In genomic region chr17:86168231-86168981, GRCm38 (mm10) we compare ENCODE assay signal across 8 mouse cellular contexts. TPM values are rescaled to one million over a fixed set of nuclear protein-coding genes. Genes with fewer than 3 reads are reported as not detected.
DNase-seq lines count a peak whose midpoint lies in the region; ATAC-seq and TF ChIP-seq lines count a peak whose summit lies in the region.

No protein-coding gene starts in this region.

- peak; percentile 1; the same call in 1 of the 2 replicates for ATAC-seq in hindbrain, postnatal 0 days
- no peak for ATAC-seq in limb, embryonic 15.5 days (ENCODE audit: insufficient number of reproducible peaks, low FRiP score, low TSS enrichment, low read depth)
- peak; percentile 25 for ATAC-seq in midbrain, embryonic 15.5 days (replicated peaks)

- peak overlapping the region; percentile 79 for H3K9ac ChIP-seq in hindbrain, postnatal 0 days (replicated peaks; ENCODE audit: low read length)
- peak overlapping the region; percentile 88 for H3K9ac ChIP-seq in limb, embryonic 15.5 days
- H3K9ac ChIP-seq in midbrain, embryonic 15.5 days: peak overlapping the region; percentile 47

- WGBS in hindbrain, postnatal 0 days: 1% methylated on average over 64 of the region's 64 CpGs
- under 1% methylated on average over 64 of the region's 64 CpGs for WGBS in limb, embryonic 15.5 days
- WGBS in midbrain, embryonic 15.5 days: 1% methylated on average over 64 of the region's 64 CpGs

- H3K4me3 ChIP-seq in gastrocnemius, adult 2 months: peak overlapping the region; percentile 79
- H3K4me3 ChIP-seq in hindbrain, postnatal 0 days (ENCODE audit: low read length): peak overlapping the region; percentile 83
- peak overlapping the region; percentile 81 for H3K4me3 ChIP-seq in limb, embryonic 15.5 days
- H3K4me3 ChIP-seq in midbrain, embryonic 15.5 days: peak overlapping the region; percentile 53

- peak; percentile 29 for DNase-seq in layer of hippocampus, adult 9-11 months
- no peak for DNase-seq in layer of hippocampus, postnatal 36 days
- DNase-seq in cerebellum, adult 9-11 months: peak; percentile 78
- peak; percentile 65 for DNase-seq in gastrocnemius, adult 2 months
- DNase-seq in hindbrain, postnatal 0 days (ENCODE audit: low spot score): peak; percentile 49
- peak; percentile 59 for DNase-seq in testis, postnatal 10 days (ENCODE audit: low spot score)

- H3K4me1 ChIP-seq in hindbrain, postnatal 0 days (ENCODE audit: insufficient read depth, low read length): peaks cover 26% of the 10 kb centered on the region
- peaks cover 23% of the 10 kb centered on the region for H3K4me1 ChIP-seq in limb, embryonic 15.5 days
- H3K4me1 ChIP-seq in midbrain, embryonic 15.5 days: peaks cover 46% of the 10 kb centered on the region

- peak overlapping the region; percentile 86 for H3K4me2 ChIP-seq in hindbrain, postnatal 0 days (ENCODE audit: low read depth, low read length)
- H3K4me2 ChIP-seq in limb, embryonic 15.5 days: peak overlapping the region; percentile 94
- peak overlapping the region; percentile 90 for H3K4me2 ChIP-seq in midbrain, embryonic 15.5 days

- intact Hi-C loops in gastrocnemius, adult 2 months (cut with DNase I): loop anchor here (10.0 kb wide), 1 partner anchor 736 kb away; no protein-coding TSS in a partner anchor

- no peaks in the 10 kb centered on the region for H3K9me3 ChIP-seq in hindbrain, postnatal 0 days (ENCODE audit: low read length)
- no peaks in the 10 kb centered on the region for H3K9me3 ChIP-seq in limb, embryonic 15.5 days
- no peaks in the 10 kb centered on the region for H3K9me3 ChIP-seq in midbrain, embryonic 15.5 days

- TF ChIP-seq CTCF in gastrocnemius, adult 2 months (IDR thresholded peaks at IDR 0.05): peak; percentile 16; the same call in 1 of the 2 replicates
- peak; percentile 6; the same call in 1 of the 2 replicates for TF ChIP-seq CTCF in hindbrain, postnatal 0 days (IDR thresholded peaks at IDR 0.05; ENCODE audit: low read depth)

- H3K36me3 ChIP-seq in hindbrain, postnatal 0 days (ENCODE audit: insufficient read depth, low read length): no peaks in the 10 kb centered on the region
- H3K36me3 ChIP-seq in limb, embryonic 15.5 days: 0 out of 2 replicates have a peak, but pooled peaks cover 7% of the 10 kb centered on the region
- H3K36me3 ChIP-seq in midbrain, embryonic 15.5 days (replicated peaks): no peaks in the 10 kb centered on the region

- no peaks in the 10 kb centered on the region for H3K27me3 ChIP-seq in hindbrain, postnatal 0 days (ENCODE audit: insufficient read depth, low read length)
- H3K27me3 ChIP-seq in limb, embryonic 15.5 days: no peaks in the 10 kb centered on the region
- 0 out of 2 replicates have a peak, but pooled peaks cover 2% of the 10 kb centered on the region for H3K27me3 ChIP-seq in midbrain, embryonic 15.5 days (replicated peaks)

- peak overlapping the region; percentile 100 for H3K27ac ChIP-seq in gastrocnemius, adult 2 months
- H3K27ac ChIP-seq in hindbrain, postnatal 0 days: peak overlapping the region; percentile 83
- H3K27ac ChIP-seq in limb, embryonic 15.5 days: peak overlapping the region; percentile 99
- H3K27ac ChIP-seq in midbrain, embryonic 15.5 days: peak overlapping the region; percentile 77

RNA-seq across cellular contexts. Expression of gene Prkce, which starts 0.8 kb away (rescaled TPM):
- 100 to 1,000 TPM; 416 to 425 TPM for total RNA-seq in layer of hippocampus, postnatal 36 days (2021)
- 10 to 100 TPM in 1 of 2 experiments, 1 to 10 TPM in 1; 9.3 to 10.2 TPM for total RNA-seq in gastrocnemius, adult 2 months (2021)
- total RNA-seq in hindbrain, postnatal 0 days (2014; rRNA removed): 53.5 and 55.8 TPM in 2 replicates
- 47.4 and 50.8 TPM in 2 replicates for polyA plus RNA-seq in hindbrain, postnatal 0 days (2015; fragmentation: Nextera tagmentation; extraction: Ambion mirVana)
- polyA plus RNA-seq in limb, embryonic 15.5 days (2015; fragmentation: Nextera tagmentation; extraction: Ambion mirVana): 6.5 and 6.8 TPM in 2 replicates
- 36.1 and 38.5 TPM in 2 replicates for polyA plus RNA-seq in midbrain, embryonic 15.5 days (2015; fragmentation: Nextera tagmentation; extraction: Ambion mirVana)

RNA-seq across cellular contexts. Expression of gene Srbd1, which starts 23.4 kb away (rescaled TPM):
- 10 to 100 TPM; 16.2 to 16.6 TPM for total RNA-seq in layer of hippocampus, postnatal 36 days (2021)
- total RNA-seq in gastrocnemius, adult 2 months (2021): 1 to 10 TPM; 5.5 to 8.0 TPM
- 8.6 and 12.1 TPM in 2 replicates for total RNA-seq in hindbrain, postnatal 0 days (2014; rRNA removed)
- polyA plus RNA-seq in hindbrain, postnatal 0 days (2015; fragmentation: Nextera tagmentation; extraction: Ambion mirVana): 7.4 and 7.9 TPM in 2 replicates
- 14.5 and 15.0 TPM in 2 replicates for polyA plus RNA-seq in limb, embryonic 15.5 days (2015; fragmentation: Nextera tagmentation; extraction: Ambion mirVana)
- polyA plus RNA-seq in midbrain, embryonic 15.5 days (2015; fragmentation: Nextera tagmentation; extraction: Ambion mirVana): 13.5 and 14.8 TPM in 2 replicates

Comparison
In these comparisons a context has a peak if more than half of its experiments do, and no peak if none do; other contexts are left out.
1. DNase-seq: peak in layer of hippocampus, adult 9-11 months (single experiment), cerebellum, adult 9-11 months (single experiment), gastrocnemius, adult 2 months (single experiment), hindbrain, postnatal 0 days (single experiment) and testis, postnatal 10 days (single experiment); none in layer of hippocampus, postnatal 36 days (0 of 2).
2. Peak in every context shown above with its lines, with median percentiles within 50 percentile points of each other: H3K27ac ChIP-seq, H3K4me3 ChIP-seq, H3K4me2 ChIP-seq and H3K9ac ChIP-seq.